In the genomic region with DNA sequence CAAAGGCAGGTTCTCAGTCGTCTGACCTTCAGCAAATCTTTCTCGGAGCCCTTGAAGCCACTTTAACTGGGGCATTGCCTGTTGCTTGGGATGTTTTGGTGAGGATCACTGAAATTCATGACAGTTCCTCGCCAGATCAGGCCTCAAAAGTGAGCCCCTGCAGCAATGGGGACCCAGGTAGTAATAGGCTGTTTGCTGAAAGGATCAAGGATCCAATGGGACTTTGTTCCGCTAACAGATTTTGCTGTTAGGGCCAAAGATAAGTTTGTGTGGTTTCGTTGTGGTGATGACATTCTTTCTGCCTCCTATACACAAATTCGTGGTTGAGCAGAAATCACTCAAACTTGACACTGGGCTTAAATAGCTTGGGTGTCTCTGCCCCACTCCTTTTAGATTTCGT, we compare ENCODE assay signal across 9 mouse cellular contexts. TPM values are rescaled to one million over a fixed set of nuclear protein-coding genes. Genes with fewer than 3 reads are reported as not detected.
DNase-seq lines count a peak whose midpoint lies in the region; ATAC-seq and TF ChIP-seq lines count a peak whose summit lies in the region.
"Had no signal": no experiment of that assay in that cellular context is flagged by ENCODE, and none has a peak within 500 bp of the region (broad histone marks: within the 10 kb centered on the region; RNA-seq: fewer than 3 reads in every experiment).

No protein-coding gene starts in this region.

- peak overlapping the region; percentile 93 for H3K27ac ChIP-seq in heart, embryonic 16.5 days (ENCODE audit: low read length)
- H3K27ac ChIP-seq in MEL (ENCODE audit: control insufficient read depth, low read depth, low read length): peak overlapping the region; percentile 89
- peak overlapping the region; percentile 94 for H3K27ac ChIP-seq in midbrain, embryonic 10.5 days (replicated peaks)

- H3K4me1 ChIP-seq in heart, embryonic 16.5 days (ENCODE audit: control insufficient read depth, insufficient read depth, low read length): peaks cover 25% of the 10 kb centered on the region
- peaks cover 6 to 27% of the 10 kb centered on the region in 2 experiments; a peak in 3 of 4 replicates for H3K4me1 ChIP-seq in MEL (ENCODE audit: control insufficient read depth in 1 of 2, insufficient read depth in 2 of 2, low read length in 2 of 2)
- peaks cover 29% of the 10 kb centered on the region for H3K4me1 ChIP-seq in midbrain, embryonic 10.5 days

- TF ChIP-seq POLR2A in MEL (IDR thresholded peaks at IDR 0.05; ENCODE audit: control insufficient read depth in 1 of 2, insufficient read depth in 1 of 2, low read depth in 1 of 2, low read length in 2 of 2, poor library complexity in 1 of 2): no peak

- intact Hi-C loops in heart, postnatal 25 days (cut with DNase I): no loop called here

- no peak for TF ChIP-seq CTCF in MEL (IDR thresholded peaks at IDR 0.05 in 2 of 3, conservative IDR thresholded peaks at IDR 0.05 in 1 of 3; ENCODE audit: control insufficient read depth in 1 of 3, insufficient read depth in 1 of 3, low read depth in 2 of 3, low read length in 3 of 3, poor library complexity in 1 of 3, severe bottlenecking in 1 of 3)

- ATAC-seq in heart, embryonic 16.5 days (replicated peaks; ENCODE audit: extremely low read depth, insufficient read depth, low FRiP score): no peak
- 0 out of 2 replicates have a peak, but pooled peaks have one; percentile 4 for ATAC-seq in granulocyte monocyte progenitor cell, adult 5-6 weeks (replicated peaks; ENCODE audit: poor library complexity, severe bottlenecking)

- H3K4me2 ChIP-seq in heart, embryonic 16.5 days (ENCODE audit: low read depth, low read length): peak overlapping the region; percentile 85

- no peaks in the 10 kb centered on the region for H3K27me3 ChIP-seq in heart, embryonic 16.5 days (ENCODE audit: control insufficient read depth, insufficient read depth, low read length)
- no peaks in the 10 kb centered on the region for H3K27me3 ChIP-seq in MEL (ENCODE audit: control insufficient read depth in 1 of 2, insufficient read depth in 2 of 2, low read length in 2 of 2)
- H3K27me3 ChIP-seq in midbrain, embryonic 10.5 days (ENCODE audit: low read depth, poor library complexity, severe bottlenecking): no peaks in the 10 kb centered on the region
- H3K27me3 ChIP-seq: Patski had no signal

- no peaks in the 10 kb centered on the region for H3K9me3 ChIP-seq in heart, embryonic 16.5 days (replicated peaks; ENCODE audit: control insufficient read depth, low read length)
- H3K9me3 ChIP-seq in MEL (replicated peaks; ENCODE audit: insufficient read depth, low read length): no peaks in the 10 kb centered on the region
- no peaks in the 10 kb centered on the region for H3K9me3 ChIP-seq in midbrain, embryonic 10.5 days (replicated peaks)

- H3K4me3 ChIP-seq in heart, embryonic 16.5 days (ENCODE audit: low read length): peak overlapping the region; percentile 90
- H3K4me3 ChIP-seq in MEL (ENCODE audit: control insufficient read depth in 1 of 2, insufficient read depth in 1 of 2, low read depth in 2 of 2, low read length in 2 of 2): peak overlapping the region; percentile 79 to 85
- peak overlapping the region; percentile 87 for H3K4me3 ChIP-seq in midbrain, embryonic 10.5 days

- H3K79me2 ChIP-seq in MEL (ENCODE audit: control insufficient read depth, insufficient read depth, low read length, poor library complexity): peaks cover 49% of the 10 kb centered on the region

- WGBS in heart, embryonic 16.5 days: 34% methylated on average over 7 of the region's 7 CpGs
- 52% methylated on average over 7 of the region's 7 CpGs for WGBS in midbrain, embryonic 10.5 days

- TF ChIP-seq RAD21 in MEL (IDR thresholded peaks at IDR 0.05; ENCODE audit: low read depth, low read length): no peak

- DNase-seq in heart, postnatal 25 days (ENCODE audit: low spot score): no peak
- DNase-seq in MEL (ENCODE audit: low read depth, low spot score): peak; percentile 58
- DNase-seq in midbrain, embryonic 10.5 days (ENCODE audit: low spot score): no peak
- no peak for DNase-seq in thymus, postnatal 4 days
- DNase-seq in urinary bladder, postnatal 36 days (ENCODE audit: low spot score in 2 of 2): no peak
- DNase-seq in adrenal gland, postnatal 10 days: no peak

- TF ChIP-seq EP300 in MEL (IDR thresholded peaks at IDR 0.05; ENCODE audit: low read depth in 1 of 2, low read length in 2 of 2): no peak

- H3K36me3 ChIP-seq in heart, embryonic 16.5 days (ENCODE audit: control insufficient read depth, insufficient read depth): peaks cover 14% of the 10 kb centered on the region
- H3K36me3 ChIP-seq in MEL (ENCODE audit: control insufficient read depth in 1 of 2, insufficient read depth in 2 of 2, low read length in 2 of 2): peaks cover 0 to 37% of the 10 kb centered on the region in 2 experiments; a peak in 3 of 4 replicates
- peaks cover 43% of the 10 kb centered on the region for H3K36me3 ChIP-seq in midbrain, embryonic 10.5 days

- H3K9ac ChIP-seq in heart, embryonic 16.5 days (ENCODE audit: low read length): peak overlapping the region; percentile 91
- H3K9ac ChIP-seq in MEL (ENCODE audit: control insufficient read depth, low read depth, low read length, poor library complexity, severe bottlenecking): peak overlapping the region; percentile 90

TF ChIP-seq in MEL, 35 proteins besides CTCF, POLR2A, EP300 and RAD21:
- TF ChIP-seq HCFC1 (IDR thresholded peaks at IDR 0.05; ENCODE audit: low read depth, low read length): no peak
- no peak for TF ChIP-seq TAL1 (IDR thresholded peaks at IDR 0.05; ENCODE audit: low read length)
- TF ChIP-seq GATA1 (IDR thresholded peaks at IDR 0.05; ENCODE audit: low read depth, low read length): 0 out of 2 replicates have a peak, but pooled peaks have one; percentile 4
- no peak for TF ChIP-seq MEF2A (IDR thresholded peaks at IDR 0.05; ENCODE audit: extremely low read depth, insufficient replicate concordance, low read depth, low read length, poor library complexity, severe bottlenecking)
- TF ChIP-seq CHD1 (IDR thresholded peaks at IDR 0.05; ENCODE audit: low read depth, low read length): no peak
- TF ChIP-seq NELFE (IDR thresholded peaks at IDR 0.05; ENCODE audit: low read depth, low read length): no peak
- no peak for TF ChIP-seq GABPA (IDR thresholded peaks at IDR 0.05; ENCODE audit: low read depth, low read length)
- TF ChIP-seq ZMIZ1 (IDR thresholded peaks at IDR 0.05; ENCODE audit: low read depth, low read length): no peak
- no peak for TF ChIP-seq BHLHE40 (IDR thresholded peaks at IDR 0.05; ENCODE audit: borderline replicate concordance, low read depth, low read length)

RNA-seq across cellular contexts. Expression of a gene that starts 0.6 kb away (rescaled TPM):
- polyA plus RNA-seq in heart, embryonic 16.5 days (2015; fragmentation: Nextera tagmentation; extraction: Ambion mirVana): 19.5 and 19.7 TPM in 2 replicates
- total RNA-seq in heart, postnatal 25 days (2021): 10 to 100 TPM; 17.0 to 18.0 TPM
- total RNA-seq in MEL (2012; rRNA removed): 18.4 and 22.5 TPM in 2 replicates
- polyA plus RNA-seq in MEL (2012; ENCODE audit: insufficient read depth in 1 of 2, insufficient read length in 2 of 2, low read depth in 1 of 2, low replicate concordance in 2 of 2, missing spikeins in 1 of 2): 10 to 100 TPM; 18.9 to 99.9 TPM
- total RNA-seq in granulocyte monocyte progenitor cell, adult 5-6 weeks (2014; fragmentation: Nextera tagmentation): 9.1 and 10.4 TPM in 2 replicates
- 13.9 and 21.9 TPM in 2 replicates for total RNA-seq in granulocyte monocyte progenitor cell, adult 5-6 weeks (2017)
- polyA plus RNA-seq in midbrain, embryonic 10.5 days (2016; fragmentation: Nextera tagmentation; extraction: Ambion mirVana): 25.7 and 27.9 TPM in 2 replicates
- total RNA-seq in adrenal gland, postnatal 10 days (2021): 10 to 100 TPM; 19.0 to 22.4 TPM

RNA-seq across cellular contexts. Expression of a gene that starts 0.7 kb away (rescaled TPM):
- polyA plus RNA-seq in heart, embryonic 16.5 days (2015; fragmentation: Nextera tagmentation; extraction: Ambion mirVana): 42.2 and 43.9 TPM in 2 replicates
- 10 to 100 TPM; 29.8 to 30.8 TPM for total RNA-seq in heart, postnatal 25 days (2021)
- 44.5 and 53.4 TPM in 2 replicates for total RNA-seq in MEL (2012; rRNA removed)
- polyA plus RNA-seq in MEL (2012; ENCODE audit: insufficient read depth in 1 of 2, insufficient read length in 2 of 2, low read depth in 1 of 2, low replicate concordance in 2 of 2, missing spikeins in 1 of 2): 10 to 100 TPM in 1 of 2 experiments, not detected in 1; 96.0 TPM
- 59.0 and 70.4 TPM in 2 replicates for total RNA-seq in granulocyte monocyte progenitor cell, adult 5-6 weeks (2014; fragmentation: Nextera tagmentation)
- total RNA-seq in granulocyte monocyte progenitor cell, adult 5-6 weeks (2017): 45.5 and 59.1 TPM in 2 replicates
- polyA plus RNA-seq in midbrain, embryonic 10.5 days (2016; fragmentation: Nextera tagmentation; extraction: Ambion mirVana): 50.5 and 51.9 TPM in 2 replicates
- 10 to 100 TPM; 56.9 to 74.1 TPM for total RNA-seq in adrenal gland, postnatal 10 days (2021)

RNA-seq across cellular contexts. Expression of a gene that starts 33.8 kb away (rescaled TPM):
- 75.4 and 79.0 TPM in 2 replicates for polyA plus RNA-seq in heart, embryonic 16.5 days (2015; fragmentation: Nextera tagmentation; extraction: Ambion mirVana)
- 10 to 100 TPM; 17.6 to 20.9 TPM for total RNA-seq in heart, postnatal 25 days (2021)
- total RNA-seq in MEL (2012; rRNA removed): 19.5 and 21.4 TPM in 2 replicates
- polyA plus RNA-seq in MEL (2012; ENCODE audit: insufficient read depth in 1 of 2, insufficient read length in 2 of 2, low read depth in 1 of 2, low replicate concordance in 2 of 2, missing spikeins in 1 of 2): 10 to 100 TPM in 1 of 2 experiments, not detected in 1; 28.0 TPM
- 4.0 and 9.1 TPM in 2 replicates for total RNA-seq in granulocyte monocyte progenitor cell, adult 5-6 weeks (2014; fragmentation: Nextera tagmentation)
- total RNA-seq in granulocyte monocyte progenitor cell, adult 5-6 weeks (2017): 3.9 and 6.2 TPM in 2 replicates
- 197 and 253 TPM in 2 replicates for polyA plus RNA-seq in midbrain, embryonic 10.5 days (2016; fragmentation: Nextera tagmentation; extraction: Ambion mirVana)
- 10 to 100 TPM; 76.8 to 85.6 TPM for total RNA-seq in adrenal gland, postnatal 10 days (2021)

RNA-seq across cellular contexts. Expression of a gene that starts 42.4 kb away (rescaled TPM):
- polyA plus RNA-seq in heart, embryonic 16.5 days (2015; fragmentation: Nextera tagmentation; extraction: Ambion mirVana): not detected in 2 replicates
- not detected for total RNA-seq in heart, postnatal 25 days (2021)
- not detected in 2 replicates for total RNA-seq in MEL (2012; rRNA removed)
- polyA plus RNA-seq in MEL (2012; ENCODE audit: insufficient read depth in 1 of 2, insufficient read length in 2 of 2, low read depth in 1 of 2, low replicate concordance in 2 of 2, missing spikeins in 1 of 2): not detected
- not detected in 2 replicates for total RNA-seq in granulocyte monocyte progenitor cell, adult 5-6 weeks (2014; fragmentation: Nextera tagmentation)
- not detected in 2 replicates for total RNA-seq in granulocyte monocyte progenitor cell, adult 5-6 weeks (2017)
- polyA plus RNA-seq in midbrain, embryonic 10.5 days (2016; fragmentation: Nextera tagmentation; extraction: Ambion mirVana): not detected in 2 replicates
- not detected for total RNA-seq in adrenal gland, postnatal 10 days (2021)
- polyA plus RNA-seq: Patski had no signal
